Mouse (Mus musculus): Measurements from ENCODE around the gene Plcg1.

DNA sequence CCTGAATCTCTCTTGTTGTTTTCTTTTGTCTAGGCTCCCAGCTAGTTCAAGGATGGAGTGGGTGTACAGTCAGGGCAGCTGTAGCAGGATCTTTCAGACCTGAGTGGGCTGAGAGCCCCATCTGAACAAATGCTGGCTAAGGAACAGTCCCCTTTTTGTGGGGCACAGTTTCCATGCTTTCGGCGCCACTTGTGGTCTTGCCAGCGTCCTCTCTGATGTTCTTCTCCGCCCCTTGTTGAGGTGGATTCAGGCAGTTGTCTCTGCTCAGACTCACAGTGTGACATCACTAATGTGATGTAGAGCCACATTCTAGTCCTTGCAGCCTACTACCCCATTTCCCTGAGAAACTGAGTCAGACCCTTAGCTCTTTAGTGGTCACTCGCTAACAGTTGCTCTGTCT lies 15.5 kb downstream of the Plcg1 start:
- TF ChIP-seq GATA1 (IDR thresholded peaks at IDR 0.05; ENCODE audit: low read length), result no peak
- no peak for TF ChIP-seq TAL1 (IDR thresholded peaks at IDR 0.05; ENCODE audit: low read length)
